Mouse (Mus musculus): ENCODE results near the gene Tifab. TPM values are rescaled to one million over a fixed set of nuclear protein-coding genes. Genes with fewer than 3 reads are reported as not detected.

The Tifab gene
- polyA plus RNA-seq, 1 experiment from 2014 or later = 4.0 TPM

DNA sequence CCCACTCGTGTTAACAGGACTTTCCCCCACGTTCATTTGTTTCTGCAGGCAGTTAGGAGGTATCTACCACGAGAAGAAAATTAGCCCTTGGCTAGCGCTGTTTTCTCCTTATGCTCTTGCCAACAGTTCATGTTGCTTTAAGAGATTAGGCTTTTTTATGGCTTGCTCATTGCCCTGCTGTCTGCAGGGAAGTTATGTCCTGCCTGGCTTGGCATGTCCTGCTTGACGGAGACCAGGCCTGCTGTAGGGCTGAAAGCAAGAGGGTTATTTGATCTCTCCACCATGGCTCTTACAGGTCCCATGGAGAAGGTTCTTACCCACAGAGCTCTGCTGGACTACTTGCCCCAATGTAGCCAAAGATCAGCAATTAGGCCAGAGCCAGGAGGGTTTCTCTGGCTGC is 23.6 kb downstream of the Tifab start:
- Histone ChIP-seq H3K4me1 (peaks cover 20% of the 10 kb centered on the region), H3K4me2 (no peak overlapping the region), H3K36me3 (no peaks in the 10 kb centered on the region), H3K9ac (no peak overlapping the region), H3K9me3 (no peaks in the 10 kb centered on the region), H3K4me3 (replicated peaks) (no peak overlapping the region), H3K27ac (no peak overlapping the region), H3K27me3 (replicated peaks) (no peaks in the 10 kb centered on the region)
- no peak for ATAC-seq (ENCODE audit: insufficient read depth, low FRiP score, low read depth)
- 28% methylated on average over 5 of the region's 5 CpGs for WGBS

DNA sequence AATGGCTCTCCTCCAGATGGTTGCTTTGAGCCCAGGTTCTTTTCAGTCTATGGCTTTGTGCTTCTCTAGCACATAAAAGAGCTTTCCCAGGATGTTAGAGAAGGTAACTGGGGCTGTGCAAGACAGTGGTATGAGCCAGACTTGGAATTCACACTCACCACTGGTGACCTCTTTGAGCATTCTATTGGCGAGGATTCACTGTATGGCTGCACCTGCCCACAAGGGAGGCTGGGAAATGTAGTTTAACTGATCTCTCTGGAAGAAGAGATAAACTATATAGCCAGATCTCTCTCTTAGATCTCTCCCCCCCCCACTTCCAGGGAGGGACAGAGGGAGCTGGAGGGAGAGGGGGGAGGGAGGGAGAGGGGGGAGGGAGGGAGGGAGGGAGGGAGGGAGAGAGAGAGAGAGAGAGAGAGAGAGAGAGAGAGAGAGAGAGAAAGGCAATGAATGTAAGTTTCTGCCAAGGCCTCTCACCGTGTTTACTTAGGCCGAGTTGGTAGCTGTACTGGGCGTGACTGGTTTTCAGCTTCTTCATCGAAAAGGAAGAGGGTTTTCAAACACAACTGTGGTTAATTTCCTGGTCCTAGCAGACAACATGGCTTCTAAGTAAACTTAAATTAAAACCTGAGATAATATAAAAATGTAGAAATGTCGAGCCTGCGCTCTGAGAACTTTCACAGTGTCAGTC is 25.8 kb downstream of the Tifab start:
- Histone ChIP-seq H3K36me3 (no peaks in the 10 kb centered on the region), H3K4me3 (replicated peaks) (no peak overlapping the region), H3K27me3 (replicated peaks) (no peaks in the 10 kb centered on the region), H3K4me1 (peaks cover 10% of the 10 kb centered on the region), H3K4me2 (no peak overlapping the region), H3K27ac (no peak overlapping the region), H3K9me3 (no peaks in the 10 kb centered on the region), H3K9ac (no peak overlapping the region)
- 44% methylated on average over 7 of the region's 7 CpGs for WGBS
- peak; percentile 41 for ATAC-seq (ENCODE audit: insufficient read depth, low FRiP score, low read depth)

DNA sequence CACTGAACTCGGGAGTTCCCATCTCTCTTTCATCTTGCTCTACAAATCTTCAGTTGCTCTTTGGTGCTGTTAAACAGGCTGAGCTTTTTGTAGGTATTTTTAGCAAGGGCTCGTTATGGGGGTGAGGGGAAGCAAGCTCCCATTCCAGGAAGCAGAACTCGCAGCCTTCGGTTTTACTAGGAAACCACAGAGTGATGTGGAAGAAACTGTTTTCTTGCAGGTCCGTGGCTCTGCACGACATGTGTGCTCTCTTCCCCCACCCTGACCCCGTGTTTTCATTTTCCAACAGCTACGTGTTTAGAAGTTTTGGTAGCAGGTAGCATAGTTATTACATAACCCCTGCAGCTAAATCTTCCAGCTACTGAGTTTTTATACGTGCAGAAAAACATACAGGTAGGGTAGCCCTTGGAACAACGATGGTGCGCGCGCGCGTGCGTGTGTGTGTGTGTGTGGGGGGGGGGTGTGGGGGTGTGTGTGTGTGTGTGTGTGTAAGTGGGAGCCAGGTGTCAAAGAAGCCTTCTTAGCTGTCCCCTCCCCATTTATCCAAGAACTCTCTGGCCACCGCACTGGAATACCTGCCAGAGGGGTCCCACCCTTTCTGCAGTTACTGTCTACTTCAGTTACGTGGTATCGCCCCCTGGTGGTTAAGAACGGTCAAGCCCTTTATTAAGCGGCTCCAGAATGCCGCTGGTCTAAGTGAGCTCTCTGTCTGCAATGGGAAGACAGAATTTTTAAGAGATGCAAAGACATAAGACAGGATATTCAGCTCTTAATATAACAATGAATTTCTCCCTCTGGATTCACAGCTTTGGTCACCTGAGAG is 27.1 kb downstream of the Tifab start:
- no peaks in the 10 kb centered on the region for H3K27me3 ChIP-seq (replicated peaks)
- H3K27ac ChIP-seq = no peak overlapping the region; the same call in 1 of the 2 replicates
- H3K36me3 ChIP-seq = no peaks in the 10 kb centered on the region
- no peak overlapping the region for H3K9ac ChIP-seq
- H3K4me3 ChIP-seq (replicated peaks) = no peak overlapping the region
- ATAC-seq (ENCODE audit: insufficient read depth, low FRiP score, low read depth) = no peak
- peak overlapping the region; percentile 32 for H3K4me2 ChIP-seq
- 46% methylated on average over 22 of the region's 22 CpGs for WGBS
- H3K4me1 ChIP-seq = peaks cover 10% of the 10 kb centered on the region
- H3K9me3 ChIP-seq = no peaks in the 10 kb centered on the region

GRCm38 (mm10) chr13:56145523-56145922 is 33.2 kb downstream of the Tifab start:
- WGBS = 47% methylated on average over 3 of the region's 3 CpGs
- Histone ChIP-seq H3K27me3 (replicated peaks) (no peaks in the 10 kb centered on the region), H3K4me2 (no peak overlapping the region), H3K4me3 (replicated peaks) (no peak overlapping the region), H3K4me1 (0 out of 2 replicates have a peak, but pooled peaks cover 7% of the 10 kb centered on the region), H3K9ac (no peak overlapping the region), H3K36me3 (no peaks in the 10 kb centered on the region), H3K27ac (no peak overlapping the region), H3K9me3 (no peaks in the 10 kb centered on the region)
- no peak for ATAC-seq (ENCODE audit: insufficient read depth, low FRiP score, low read depth)

DNA sequence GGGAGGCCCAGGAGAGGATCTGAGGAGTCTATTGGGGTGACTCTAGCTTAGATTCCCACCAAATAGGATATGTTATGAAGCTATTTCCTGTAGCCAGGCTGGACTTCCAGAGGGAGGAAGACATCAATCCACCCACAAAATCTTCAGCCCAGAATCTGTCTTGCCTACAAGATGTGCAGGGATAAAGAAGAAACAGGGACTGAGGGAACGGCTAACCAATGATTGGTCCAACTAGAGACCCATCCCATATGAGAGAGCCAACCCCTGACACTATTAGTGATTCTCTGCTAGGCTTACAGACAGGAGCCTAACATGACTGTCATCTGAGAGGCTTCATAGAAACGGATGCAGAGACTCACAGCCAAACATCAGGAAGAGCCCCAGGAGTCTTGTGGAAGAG is 34.7 kb downstream of the Tifab start:
- Histone ChIP-seq H3K4me2 (no peak overlapping the region), H3K9ac (no peak overlapping the region), H3K4me3 (replicated peaks) (no peak overlapping the region), H3K9me3 (no peaks in the 10 kb centered on the region), H3K27ac (peak overlapping the region; percentile 44; the same call in 1 of the 2 replicates), H3K4me1 (0 out of 2 replicates have a peak, but pooled peaks cover 7% of the 10 kb centered on the region), H3K27me3 (replicated peaks) (no peaks in the 10 kb centered on the region), H3K36me3 (no peaks in the 10 kb centered on the region)
- 38% methylated on average over 2 of the region's 2 CpGs for WGBS
- ATAC-seq (ENCODE audit: insufficient read depth, low FRiP score, low read depth) = no peak

DNA sequence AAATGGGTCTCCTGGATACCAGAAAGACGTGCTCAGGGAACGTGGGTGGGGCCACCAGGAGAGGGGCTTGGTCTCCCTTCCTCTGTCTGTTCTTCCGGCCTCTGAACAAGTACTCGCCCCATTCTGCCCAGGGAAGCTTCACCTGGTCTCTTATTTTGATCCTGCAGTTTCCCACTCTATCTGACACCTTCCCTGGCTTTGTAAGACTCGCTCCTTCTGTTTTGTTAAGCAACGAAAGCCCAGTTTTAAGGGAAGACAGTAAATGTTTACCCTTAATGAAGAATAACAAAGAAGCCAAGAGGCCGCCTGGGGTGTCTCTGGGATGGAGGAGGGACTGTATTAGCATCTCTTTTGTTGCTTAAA is 35.6 kb downstream of the Tifab start:
- ATAC-seq (ENCODE audit: insufficient read depth, low FRiP score, low read depth) = no peak
- no peak overlapping the region for H3K4me2 ChIP-seq
- WGBS = 26% methylated on average over 7 of the region's 7 CpGs
- H3K9ac ChIP-seq = no peak overlapping the region
- no peaks in the 10 kb centered on the region for H3K9me3 ChIP-seq
- H3K4me3 ChIP-seq (replicated peaks) = no peak overlapping the region
- no peaks in the 10 kb centered on the region for H3K27me3 ChIP-seq (replicated peaks)
- 0 out of 2 replicates have a peak, but pooled peaks cover 7% of the 10 kb centered on the region for H3K4me1 ChIP-seq
- peak overlapping the region; percentile 44 for H3K27ac ChIP-seq
- H3K36me3 ChIP-seq = no peaks in the 10 kb centered on the region

GRCm38 (mm10) chr13:56142382-56143150 is 36.1 kb downstream of the Tifab start:
- no peak for ATAC-seq (ENCODE audit: insufficient read depth, low FRiP score, low read depth)
- H3K4me2 ChIP-seq = no peak overlapping the region
- no peak overlapping the region for H3K4me3 ChIP-seq (replicated peaks)
- no peak overlapping the region for H3K9ac ChIP-seq
- 31% methylated on average over 9 of the region's 11 CpGs for WGBS
- H3K9me3 ChIP-seq = no peaks in the 10 kb centered on the region
- H3K27me3 ChIP-seq (replicated peaks) = no peaks in the 10 kb centered on the region
- peak overlapping the region; percentile 44 for H3K27ac ChIP-seq
- no peaks in the 10 kb centered on the region for H3K36me3 ChIP-seq
- 0 out of 2 replicates have a peak, but pooled peaks cover 7% of the 10 kb centered on the region for H3K4me1 ChIP-seq

GRCm38 (mm10) chr13:56139167-56139751 is 39.4 kb downstream of the Tifab start:
- H3K4me2 ChIP-seq = no peak overlapping the region
- ATAC-seq (ENCODE audit: insufficient read depth, low FRiP score, low read depth) = no peak
- H3K9me3 ChIP-seq = no peaks in the 10 kb centered on the region
- H3K4me3 ChIP-seq (replicated peaks) = no peak overlapping the region
- no peaks in the 10 kb centered on the region for H3K27me3 ChIP-seq (replicated peaks)
- H3K27ac ChIP-seq = no peak overlapping the region
- WGBS = 54% methylated on average over 6 of the region's 6 CpGs
- 0 out of 2 replicates have a peak, but pooled peaks cover 15% of the 10 kb centered on the region for H3K4me1 ChIP-seq
- H3K9ac ChIP-seq = no peak overlapping the region
- H3K36me3 ChIP-seq = no peaks in the 10 kb centered on the region

- no peak for ATAC-seq (ENCODE audit: insufficient read depth, low FRiP score, low read depth)
- Histone ChIP-seq H3K4me3 (replicated peaks) (peak within 1 kb of the TSS; percentile 83), H3K9me3 (no peaks in the 10 kb centered on the region), H3K36me3 (no peaks in the 10 kb centered on the region), H3K27ac (peak within 1 kb of the TSS; percentile 81), H3K4me2 (peak within 1 kb of the TSS; percentile 77), H3K4me1 (peaks cover 32% of the 10 kb centered on the region), H3K9ac (peak within 1 kb of the TSS; percentile 76), H3K27me3 (replicated peaks) (no peaks in the 10 kb centered on the region)
- WGBS = 67% methylated on average over 2 of the region's 2 CpGs
These were observed 42.5 kb downstream of the Tifab start, which contains the start of gene H2afy for GRCm38 (mm10) chr13:56136200-56136599. TSS of gene H2afy (minus strand) at chr13:56136361.

DNA sequence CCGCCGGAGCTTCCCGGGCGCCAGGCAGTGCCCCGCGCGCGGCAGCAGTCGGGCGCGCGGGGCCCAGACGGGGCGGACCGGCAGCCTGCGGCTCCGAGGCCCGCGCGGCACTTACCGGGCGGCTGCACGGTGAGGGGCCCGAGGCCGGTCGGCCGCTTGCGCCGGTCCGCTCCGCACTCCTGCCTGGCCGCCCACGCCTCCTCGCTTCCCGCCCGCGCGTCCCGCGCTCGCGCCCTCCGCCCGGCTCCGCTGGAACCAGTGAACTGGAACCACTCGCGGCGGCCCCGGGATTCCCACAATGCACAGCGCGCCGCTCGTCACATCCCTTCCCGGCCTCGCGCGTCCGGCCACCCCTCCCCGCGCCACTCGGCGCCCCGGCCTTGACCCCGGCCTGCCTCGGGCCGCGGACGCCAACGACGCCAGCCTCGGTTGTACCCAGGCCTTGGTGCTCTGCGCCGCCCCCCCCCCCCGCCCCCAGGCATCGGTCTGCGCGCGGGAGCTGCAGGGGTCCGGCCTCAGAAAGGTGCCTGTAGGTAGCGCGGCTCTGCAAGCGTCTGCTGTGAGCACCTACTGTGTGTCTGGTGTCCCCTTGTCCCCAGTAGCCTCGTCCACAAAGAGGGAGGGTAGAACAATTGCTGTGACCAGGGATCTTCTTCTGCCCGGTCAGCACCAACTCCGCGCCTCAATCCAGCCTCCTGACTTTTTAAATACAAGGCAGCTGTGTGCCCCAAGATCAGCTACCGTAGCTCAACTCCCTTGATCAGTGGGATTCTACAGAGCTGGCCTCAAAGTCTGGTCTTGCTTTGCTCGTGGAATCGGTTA is 43.2 kb downstream of the Tifab start:
- Histone ChIP-seq H3K9me3 (no peaks in the 10 kb centered on the region), H3K27ac (peak overlapping the region; percentile 81), H3K36me3 (0 out of 2 replicates have a peak, but pooled peaks cover 2% of the 10 kb centered on the region), H3K4me2 (peak overlapping the region; percentile 77), H3K4me3 (replicated peaks) (peak overlapping the region; percentile 83), H3K4me1 (peaks cover 32% of the 10 kb centered on the region), H3K27me3 (replicated peaks) (no peaks in the 10 kb centered on the region), H3K9ac (peak overlapping the region; percentile 76)
- WGBS = under 1% methylated on average over 80 of the region's 89 CpGs
- ATAC-seq (ENCODE audit: insufficient read depth, low FRiP score, low read depth) = peak; percentile 87

Measured in stomach, embryonic 15.5 days (tissue).